Mouse (Mus musculus) lung, embryonic 15.5 days (tissue): ENCODE measurements around the gene Ptprh. TPM values are rescaled to one million over a fixed set of nuclear protein-coding genes. Genes with fewer than 3 reads are reported as not detected.
A peak's percentile ranks its signal among the peaks of the same experiment; 100 is the strongest.
"Not testable (repeated sequence)": the region's sequence is repeated elsewhere in the genome, so short reads cannot be mapped to it uniquely, and the experiment has no call there.

Source experiments
- ATAC-seq: fragments of 200-750 bp; cut with Nextera tagmentation; 2 replicates; pipeline ENCODE4 v1.8.0; 2017; ENCODE audit warnings: moderate number of reproducible peaks, borderline replicate concordance; ENCODE audit not compliant: low FRiP score, low TSS enrichment; ENCODE audit errors: extremely low read depth
- H3K27ac ChIP-seq: fragments of 300-500 bp; sonication (generic); 2 replicates; pipeline ENCODE4 v1.5.1; 2015; ENCODE audit warnings: moderate library complexity, mild to moderate bottlenecking, inconsistent platforms
- H3K27me3 ChIP-seq: fragments of 300-500 bp; sonication (generic); 2 replicates; pipeline ENCODE4 v1.6.1; 2015; ENCODE audit warnings: inconsistent platforms
- H3K36me3 ChIP-seq: fragments of 300-500 bp; sonication (generic); 2 replicates; pipeline ENCODE4 v1.6.1; 2015; ENCODE audit warnings: inconsistent platforms
- H3K4me1 ChIP-seq: fragments of 300-500 bp; sonication (generic); 2 replicates; pipeline ENCODE4 v1.6.1; 2015; ENCODE audit warnings: inconsistent platforms
- H3K4me2 ChIP-seq: fragments of 300-500 bp; sonication (generic); 2 replicates; pipeline ENCODE4 v1.6.1; 2015; ENCODE audit warnings: inconsistent platforms, mild to moderate bottlenecking, moderate library complexity
- H3K4me3 ChIP-seq: fragments of 300-500 bp; sonication (generic); 2 replicates; pipeline ENCODE4 v1.5.1; 2015; ENCODE audit warnings: mild to moderate bottlenecking, inconsistent platforms
- H3K9ac ChIP-seq: fragments of 300-500 bp; sonication (generic); 2 replicates; pipeline ENCODE4 v1.6.1; 2015; ENCODE audit warnings: inconsistent platforms
- H3K9me3 ChIP-seq: fragments of 300-500 bp; sonication (generic); 2 replicates; pipeline ENCODE4 v1.6.1; 2016; ENCODE audit warnings: inconsistent platforms
- WGBS: fragments of 180-500 bp; shearing (Covaris S2); methylation state at CpG from one replicate; pipeline ENCODE4 v1.1.7; 2015; 5-methylcytosine and 5-hydroxymethylcytosine counted together
- polyA plus RNA-seq: library from polyadenylated mRNA; unstranded; fragments of >200 nt; fragmentation: Nextera tagmentation; extraction: Ambion mirVana; gene quantifications from 2 replicates; pipeline ENCODE4 v1.2.1, GENCODE M21; 2015

Gene Ptprh
- polyA plus RNA-seq, 1 experiment from 2014 or later: not detected

GRCm38 (mm10) chr7:4537181-4537580 is 66.7 kb downstream of the Ptprh start:
- Histone ChIP-seq H3K27me3 (no peaks in the 10 kb centered on the region), H3K9ac (no peak overlapping the region), H3K9me3 (no peaks in the 10 kb centered on the region), H3K4me1 (peaks cover under 1% of the 10 kb centered on the region), H3K4me2 (no peak overlapping the region), H3K4me3 (no peak overlapping the region), H3K27ac (no peak overlapping the region), H3K36me3 (no peaks in the 10 kb centered on the region)
- 46% methylated on average over 4 of the region's 4 CpGs for WGBS
- no peak for ATAC-seq

- H3K9me3 ChIP-seq: no peaks in the 10 kb centered on the region
- no peak overlapping the region for H3K4me3 ChIP-seq
- H3K36me3 ChIP-seq: no peaks in the 10 kb centered on the region
- peaks cover 4% of the 10 kb centered on the region for H3K4me1 ChIP-seq
- 93% methylated on average over 4 of the region's 4 CpGs for WGBS
- no peak for ATAC-seq
- no peak overlapping the region for H3K27ac ChIP-seq
- H3K4me2 ChIP-seq: no peak overlapping the region
- no peak overlapping the region for H3K9ac ChIP-seq
- H3K27me3 ChIP-seq: no peaks in the 10 kb centered on the region
Measured at GRCm38 (mm10) chr7:4536369-4536768, 67.5 kb downstream of the Ptprh start.

GRCm38 (mm10) chr7:4532005-4532729 is 71.7 kb downstream of the Ptprh start, which contains the start of gene Dnaaf3:
Dnaaf3 (minus strand) TSS chr7:4532453.
- peak within 1 kb of the TSS; percentile 42 for H3K4me3 ChIP-seq
- H3K27ac ChIP-seq: no peak within 1 kb of the TSS
- H3K4me1 ChIP-seq: peaks cover 4% of the 10 kb centered on the region
- 5% methylated on average over 28 of the region's 28 CpGs for WGBS
- H3K4me2 ChIP-seq: peak within 1 kb of the TSS; percentile 66
- H3K9ac ChIP-seq: peak within 1 kb of the TSS; percentile 33
- no peaks in the 10 kb centered on the region for H3K27me3 ChIP-seq
- ATAC-seq: peak; percentile 89; the same call in 1 of the 2 replicates
- H3K9me3 ChIP-seq: no peaks in the 10 kb centered on the region
- H3K36me3 ChIP-seq: no peaks in the 10 kb centered on the region

GRCm38 (mm10) chr7:4530166-4530565 is 73.7 kb downstream of the Ptprh start:
- not testable (repeated sequence) for H3K27ac ChIP-seq, ATAC-seq, H3K9ac ChIP-seq, H3K36me3 ChIP-seq, H3K4me2 ChIP-seq, H3K4me3 ChIP-seq, H3K27me3 ChIP-seq, H3K9me3 ChIP-seq
- WGBS: 32% methylated on average over 8 of the region's 8 CpGs
- peaks cover 15% of the 10 kb centered on the region for H3K4me1 ChIP-seq

GRCm38 (mm10) chr7:4527302-4527689 is 76.5 kb downstream of the Ptprh start:
- Histone ChIP-seq H3K4me2 (peak overlapping the region; percentile 76; the same call in 1 of the 2 replicates), H3K9ac (no peak overlapping the region), H3K27me3 (no peaks in the 10 kb centered on the region), H3K4me1 (peaks cover 15% of the 10 kb centered on the region), H3K9me3 (no peaks in the 10 kb centered on the region), H3K36me3 (no peaks in the 10 kb centered on the region), H3K27ac (no peak overlapping the region), H3K4me3 (no peak overlapping the region)
- ATAC-seq: no peak
- WGBS: 46% methylated on average over 18 of the region's 18 CpGs

GRCm38 (mm10) chr7:4526341-4527301 is 77.2 kb downstream of the Ptprh start:
- H3K4me1 ChIP-seq: peaks cover 11% of the 10 kb centered on the region
- H3K27me3 ChIP-seq: 0 out of 2 replicates have a peak, but pooled peaks cover 3% of the 10 kb centered on the region
- H3K27ac ChIP-seq: peak overlapping the region; percentile 53; the same call in 1 of the 2 replicates
- H3K9me3 ChIP-seq: no peaks in the 10 kb centered on the region
- H3K4me3 ChIP-seq: peak overlapping the region; percentile 43
- H3K36me3 ChIP-seq: no peaks in the 10 kb centered on the region
- ATAC-seq: peak; percentile 93
- H3K9ac ChIP-seq: peak overlapping the region; percentile 43
- H3K4me2 ChIP-seq: peak overlapping the region; percentile 76
- WGBS: 24% methylated on average over 40 of the region's 40 CpGs

- WGBS: 67% methylated on average over 15 of the region's 15 CpGs
- H3K9ac ChIP-seq, H3K27me3 ChIP-seq, H3K9me3 ChIP-seq, H3K4me3 ChIP-seq, H3K4me2 ChIP-seq, H3K36me3 ChIP-seq, H3K27ac ChIP-seq: not testable (repeated sequence)
- peaks cover 11% of the 10 kb centered on the region for H3K4me1 ChIP-seq
- ATAC-seq: peak; percentile 8; the same call in 1 of the 2 replicates
Measured at GRCm38 (mm10) chr7:4524212-4524922, 79.5 kb downstream of the Ptprh start, which contains the start of gene Tnni3. Tnni3 (minus strand) TSS chr7:4524229.

- no peaks in the 10 kb centered on the region for H3K9me3 ChIP-seq
- no peak overlapping the region for H3K27ac ChIP-seq
- no peak overlapping the region for H3K4me3 ChIP-seq
- H3K4me1 ChIP-seq: peaks cover 11% of the 10 kb centered on the region
- ATAC-seq: no peak
- no peak overlapping the region for H3K4me2 ChIP-seq
- no peaks in the 10 kb centered on the region for H3K36me3 ChIP-seq
- H3K9ac ChIP-seq: no peak overlapping the region
- WGBS: 87% methylated on average over 33 of the region's 33 CpGs
- H3K27me3 ChIP-seq: 0 out of 2 replicates have a peak, but pooled peaks cover 5% of the 10 kb centered on the region
Measured at GRCm38 (mm10) chr7:4523205-4524130, 80.4 kb downstream of the Ptprh start.

GRCm38 (mm10) chr7:4522292-4522691 is 81.5 kb downstream of the Ptprh start:
- no peak overlapping the region for H3K27ac ChIP-seq
- no peaks in the 10 kb centered on the region for H3K9me3 ChIP-seq
- H3K4me1 ChIP-seq: peaks cover 14% of the 10 kb centered on the region
- H3K4me3 ChIP-seq: no peak overlapping the region
- H3K4me2 ChIP-seq: no peak overlapping the region
- no peak overlapping the region for H3K9ac ChIP-seq
- no peak for ATAC-seq
- 69% methylated on average over 6 of the region's 6 CpGs for WGBS
- 0 out of 2 replicates have a peak, but pooled peaks cover 5% of the 10 kb centered on the region for H3K27me3 ChIP-seq
- no peaks in the 10 kb centered on the region for H3K36me3 ChIP-seq

GRCm38 (mm10) chr7:4521231-4522003 is 82.4 kb downstream of the Ptprh start:
- WGBS: 25% methylated on average over 32 of the region's 32 CpGs
- Histone ChIP-seq H3K27ac (no peak overlapping the region), H3K4me2 (peak overlapping the region; percentile 56), H3K4me1 (peaks cover 11% of the 10 kb centered on the region), H3K9ac (no peak overlapping the region), H3K4me3 (peak overlapping the region; percentile 20), H3K36me3 (no peaks in the 10 kb centered on the region), H3K9me3 (no peaks in the 10 kb centered on the region), H3K27me3 (0 out of 2 replicates have a peak, but pooled peaks cover 5% of the 10 kb centered on the region)
- ATAC-seq: peak; percentile 19; the same call in 1 of the 2 replicates
